Mouse (Mus musculus): ENCODE data around the gene Rassf2. TPM values are rescaled to one million over a fixed set of nuclear protein-coding genes. Genes with fewer than 3 reads are reported as not detected.

The Rassf2 gene
- total RNA-seq, 2 experiments from 2014 or later = 31.4 to 34.8 TPM

Other genes with a start within 250 kb of the Rassf2 start
- gene Erv3, start 170.5 kb downstream of the Rassf2 start, total RNA-seq (2021) = under 1 TPM in 1 of 2 experiments, not detected in 1; 0.30 TPM
- 1,000 to 10,000 TPM in 1 of 2 experiments, 100 to 1,000 TPM in 1; 896 to 1,055 TPM for gene Prnp, start 120.3 kb downstream of the Rassf2 start, total RNA-seq (2021)
- not detected for gene Prn, start 120.3 kb downstream of the Rassf2 start, total RNA-seq (2021)
- under 1 TPM; 0.20 to 0.42 TPM for gene Prnd, start 79.4 kb downstream of the Rassf2 start, total RNA-seq (2021)
- 10 to 100 TPM; 90.9 to 94.0 TPM for gene Slc23a2, start 114.8 kb upstream of the Rassf2 start, total RNA-seq (2021)
- gene Tmem230, start 217.5 kb upstream of the Rassf2 start, total RNA-seq (2021) = 10 to 100 TPM; 27.4 to 29.6 TPM
- 10 to 100 TPM; 47.4 to 50.8 TPM for gene Pcna, start 223.1 kb upstream of the Rassf2 start, total RNA-seq (2021)
- gene Cds2, start 232.9 kb upstream of the Rassf2 start, total RNA-seq (2021) = 100 to 1,000 TPM; 228 to 237 TPM

Data from layer of hippocampus, postnatal 25 days (tissue).